Mouse (Mus musculus): ENCODE results near the gene Prkaca. TPM values are rescaled to one million over a fixed set of nuclear protein-coding genes. Genes with fewer than 3 reads are reported as not detected.

Gene Prkaca
- polyA plus RNA-seq, 1 experiment = 56.2 TPM

DNA sequence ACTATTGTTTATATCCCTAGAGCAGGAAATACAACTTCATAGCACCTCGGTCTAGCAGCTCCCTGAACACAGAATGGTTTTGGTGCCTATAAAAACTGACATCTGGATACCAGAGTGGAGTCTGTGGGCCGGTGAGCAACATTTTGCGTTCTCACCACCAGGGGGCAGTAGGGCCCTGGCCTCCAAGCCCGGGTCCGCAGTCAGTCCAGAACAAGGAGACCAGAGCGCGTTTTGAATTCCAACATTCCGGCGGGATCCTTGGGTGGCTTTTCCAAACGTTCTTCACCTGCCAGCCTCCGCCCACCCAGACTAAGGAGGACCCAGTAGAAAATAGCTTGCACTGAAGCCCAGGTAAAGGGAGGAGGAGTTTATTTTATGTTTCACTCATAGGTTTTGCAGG is 37.1 kb downstream of the Prkaca start:
- TF ChIP-seq GATA1 (IDR thresholded peaks at IDR 0.05; ENCODE audit: low read length) = no peak

DNA sequence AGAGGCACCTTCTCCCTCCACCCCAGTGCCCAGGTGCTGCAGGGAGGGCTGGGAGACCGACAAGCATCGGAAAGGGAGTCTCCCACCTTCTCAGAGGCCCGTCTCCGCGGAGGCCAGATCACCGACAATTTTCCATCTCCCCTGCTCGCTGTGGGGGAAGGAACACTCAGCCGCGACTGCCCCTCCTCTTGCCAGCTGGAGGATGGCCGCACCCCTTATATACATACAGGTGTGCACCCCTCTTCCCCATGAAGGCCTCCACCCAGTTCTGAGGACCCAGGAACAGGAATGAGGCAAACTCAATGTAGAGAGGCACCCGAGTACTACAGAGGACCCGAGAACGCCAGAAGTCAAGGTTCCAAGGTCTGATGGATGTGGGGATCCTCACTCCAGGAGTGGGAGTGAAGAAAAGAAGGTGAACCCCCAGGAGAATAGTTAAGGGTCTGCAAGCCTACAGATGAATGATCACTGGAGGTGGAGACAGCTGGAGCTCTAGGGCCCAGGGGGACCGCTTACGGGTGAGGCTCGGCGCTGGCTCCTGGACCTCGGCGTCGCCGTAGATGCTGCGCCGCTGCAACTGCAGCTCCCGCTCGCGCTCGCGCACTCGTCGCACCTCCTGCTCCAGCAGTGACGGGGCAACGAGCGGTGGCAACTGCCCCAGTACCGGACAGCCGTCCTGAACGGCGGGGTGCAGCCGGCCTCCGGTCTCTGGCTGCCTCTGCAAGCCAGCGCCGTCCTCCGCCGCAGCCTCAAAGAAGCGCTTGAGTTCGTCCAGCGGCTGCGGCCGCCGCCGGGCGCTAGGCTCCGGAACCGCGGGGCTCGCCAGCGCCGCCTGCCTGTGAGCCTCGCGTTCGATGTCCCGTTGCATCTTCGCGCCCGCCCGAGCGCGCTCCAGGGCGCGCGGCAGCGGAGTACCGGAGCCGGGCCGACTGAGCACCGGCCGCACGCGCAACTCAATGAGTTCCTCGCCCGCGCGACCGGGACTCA is 38.1 kb downstream of the Prkaca start:
- no peak for TF ChIP-seq GATA1 (IDR thresholded peaks at IDR 0.05; ENCODE audit: low read length)

DNA sequence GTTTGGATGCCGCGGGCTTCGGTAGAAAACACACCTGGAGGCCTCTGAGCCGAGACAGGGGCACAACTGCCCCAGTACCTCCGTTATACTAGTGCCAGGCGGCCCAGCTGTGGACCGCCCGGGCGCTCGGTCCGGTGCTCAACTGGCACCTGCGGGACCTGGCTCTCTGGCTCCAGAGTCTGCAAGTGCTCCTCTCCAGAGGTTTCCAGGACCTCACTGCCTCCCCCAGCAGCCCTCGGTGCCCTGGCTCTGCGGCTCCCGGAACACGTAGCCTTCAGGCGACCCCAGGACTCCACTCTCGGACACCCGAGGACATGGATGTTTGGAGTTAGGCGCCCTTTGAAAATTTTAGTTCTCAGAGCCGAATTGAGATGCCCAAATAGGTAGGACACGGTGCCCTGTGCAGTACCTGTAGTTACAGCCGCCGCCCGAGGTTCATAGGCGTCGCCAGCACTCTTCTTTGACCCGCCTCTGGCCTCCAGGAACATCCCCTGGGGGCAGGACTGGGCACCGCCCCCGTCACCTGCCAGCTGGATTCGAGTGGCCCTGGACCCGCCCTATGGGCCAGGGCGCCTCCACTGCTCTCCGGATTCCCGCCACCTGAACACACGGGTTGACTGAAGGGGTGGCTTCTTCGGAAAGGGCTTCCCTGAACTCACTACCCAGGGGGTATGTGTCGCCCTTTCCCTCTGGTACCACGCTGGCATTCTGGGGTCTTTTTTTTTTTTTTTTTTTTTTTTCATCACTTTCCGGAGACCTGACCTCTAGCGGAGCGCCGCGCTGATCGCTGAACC is 39.1 kb downstream of the Prkaca start, which contains the start of gene 2210011C24Rik:
TSS of gene 2210011C24Rik (minus strand) at position 467 of the 794 bp plus-strand sequence.
- TF ChIP-seq GATA1 (IDR thresholded peaks at IDR 0.05; ENCODE audit: low read length) = no peak

DNA sequence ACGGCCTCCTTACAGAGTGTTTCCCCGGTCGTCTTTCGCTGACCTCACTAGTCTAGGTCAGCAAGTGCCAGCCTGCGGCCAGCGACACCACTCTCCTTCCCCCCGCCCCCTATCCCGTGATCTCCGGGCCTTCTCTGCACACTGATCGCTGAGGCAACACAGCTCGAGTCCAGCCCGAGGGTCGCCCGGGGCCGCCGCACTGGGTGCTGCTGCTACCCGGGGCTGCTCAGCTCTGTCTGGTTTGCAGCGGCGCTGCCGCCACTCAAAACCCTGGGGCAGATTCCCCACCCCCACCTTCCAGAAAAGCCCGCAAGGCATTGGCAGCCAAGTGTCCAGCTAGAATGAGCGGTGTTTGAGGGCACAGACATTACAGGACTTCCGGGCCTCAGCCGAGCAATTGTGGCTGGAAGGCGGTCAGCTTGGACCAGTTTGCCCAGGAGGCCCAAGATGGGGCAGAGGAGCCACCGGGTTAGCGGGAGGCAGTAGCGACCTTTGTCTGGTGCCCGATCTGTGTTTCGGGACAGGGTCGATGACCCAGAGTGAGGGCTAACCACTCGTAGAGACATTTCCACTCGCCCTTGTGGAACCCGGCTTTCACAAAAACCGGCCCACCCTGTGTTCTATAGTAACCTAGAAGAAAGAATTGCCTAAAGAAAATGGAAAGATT is 39.8 kb downstream of the Prkaca start:
- TF ChIP-seq GATA1 (IDR thresholded peaks at IDR 0.05; ENCODE audit: low read length) = no peak

DNA sequence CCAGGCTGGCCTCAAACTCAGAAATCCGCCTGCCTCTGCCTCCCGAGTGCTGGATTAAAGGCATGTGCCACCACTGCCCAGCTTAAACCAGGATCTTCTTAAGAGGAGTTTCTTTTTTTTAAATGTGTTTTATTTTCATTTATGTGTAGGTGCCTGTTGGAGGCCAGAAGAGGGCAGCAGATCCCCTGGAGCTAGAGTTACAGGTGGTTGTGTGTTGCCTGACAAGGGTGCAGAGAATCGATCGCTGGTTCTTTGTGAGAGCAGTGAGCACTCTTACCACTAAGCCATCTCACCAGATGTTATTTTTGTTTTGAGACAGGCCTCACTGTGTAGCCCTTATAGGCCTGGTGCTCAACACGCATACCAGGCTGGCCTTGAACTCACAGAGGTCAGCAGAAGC is 43.0 kb downstream of the Prkaca start:
- no peak for TF ChIP-seq GATA1 (IDR thresholded peaks at IDR 0.05; ENCODE audit: low read length)

- no peak for TF ChIP-seq GATA1 (IDR thresholded peaks at IDR 0.05; ENCODE audit: low read length)
Measured at GRCm38 (mm10) chr8:84019738-84020137, 46.9 kb downstream of the Prkaca start.

- no peak for TF ChIP-seq GATA1 (IDR thresholded peaks at IDR 0.05; ENCODE audit: low read length)
Measured at GRCm38 (mm10) chr8:84021096-84021495, 48.3 kb downstream of the Prkaca start, which contains the start of gene Palm3. Palm3 (plus strand) TSS chr8:84021471.

DNA sequence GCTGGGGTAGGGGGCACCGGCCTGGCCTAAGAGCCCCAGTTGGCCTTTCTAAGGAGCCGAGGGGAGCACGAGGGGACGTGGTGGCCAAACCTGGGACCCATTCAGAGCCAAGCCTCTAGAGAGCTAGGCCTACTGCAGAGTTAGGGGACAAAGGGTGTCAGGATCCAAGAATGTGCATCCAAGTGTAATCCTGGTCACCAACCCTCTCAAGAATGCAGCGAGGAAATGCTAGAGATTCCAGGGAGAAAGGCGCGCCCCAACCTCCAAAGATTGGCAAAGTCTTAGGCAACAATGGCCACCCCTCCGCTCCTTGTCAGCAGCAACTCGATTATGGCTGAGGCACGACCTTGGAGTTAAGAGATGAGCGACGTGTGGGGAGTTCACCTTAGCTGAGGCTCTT is 48.8 kb downstream of the Prkaca start:
- TF ChIP-seq GATA1 (IDR thresholded peaks at IDR 0.05; ENCODE audit: low read length) = no peak

DNA sequence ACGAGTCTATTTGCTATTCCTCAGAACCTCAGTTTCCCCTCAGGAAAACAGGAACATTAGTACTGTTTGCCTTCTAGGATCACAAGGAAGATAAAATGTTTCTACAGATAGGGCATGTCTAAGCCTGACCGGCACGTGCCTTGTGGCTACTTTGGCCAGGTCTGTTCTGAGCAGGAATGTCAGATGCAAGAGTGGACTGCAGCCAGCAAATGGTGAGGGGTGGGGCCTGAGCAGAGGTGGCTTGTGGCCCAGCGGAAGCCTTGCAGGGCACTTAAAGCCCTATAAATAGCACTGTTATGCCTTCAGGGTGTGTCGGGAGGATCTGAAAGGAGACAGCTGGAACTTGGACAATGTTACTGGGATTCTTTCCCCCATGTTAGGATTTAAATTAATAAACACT is 50.3 kb downstream of the Prkaca start:
- TF ChIP-seq GATA1 (IDR thresholded peaks at IDR 0.05; ENCODE audit: low read length) = no peak

DNA sequence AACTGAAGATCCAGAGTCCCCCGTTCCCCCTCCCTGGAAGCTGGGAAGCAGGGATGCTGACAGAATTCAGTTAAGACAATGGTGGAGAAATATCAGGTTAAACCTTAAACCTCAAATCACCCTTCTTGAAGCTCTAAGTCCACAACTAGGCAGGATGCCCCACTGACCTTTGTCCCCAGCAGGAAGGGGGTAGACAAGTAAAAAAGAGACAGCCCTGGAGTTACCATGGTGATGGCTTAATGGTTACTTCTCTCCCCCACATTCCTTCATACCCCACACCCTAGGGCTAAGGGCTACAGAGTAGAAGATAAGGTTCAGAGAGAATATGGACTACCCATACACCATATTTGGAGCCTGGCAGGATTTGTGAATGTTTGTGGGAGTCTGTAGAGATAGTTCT is 50.8 kb downstream of the Prkaca start:
- TF ChIP-seq GATA1 (IDR thresholded peaks at IDR 0.05; ENCODE audit: low read length) = no peak

GRCm38 (mm10) chr8:84024171-84024570 is 51.4 kb downstream of the Prkaca start:
- no peak for TF ChIP-seq GATA1 (IDR thresholded peaks at IDR 0.05; ENCODE audit: low read length)

DNA sequence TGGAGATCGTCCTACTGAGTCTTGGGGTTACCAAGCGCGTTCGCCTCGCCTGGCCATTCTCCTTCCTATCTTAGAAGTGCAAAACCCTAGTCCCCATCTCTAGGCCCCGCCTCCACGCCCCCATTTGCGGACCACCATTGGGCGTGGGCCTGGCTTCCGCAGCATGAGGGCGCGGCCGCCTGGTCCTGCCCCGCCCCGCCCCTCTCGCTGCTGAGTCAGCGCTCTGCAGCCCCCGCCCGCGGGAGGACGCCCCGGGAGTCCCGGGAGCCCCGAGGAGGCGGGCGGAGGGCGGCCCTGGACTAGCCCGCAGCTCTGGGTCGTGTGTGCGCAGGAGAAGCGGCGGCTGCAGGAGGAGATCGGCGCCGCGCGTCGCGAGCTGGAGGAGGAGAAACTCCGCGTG is 53.1 kb downstream of the Prkaca start:
- TF ChIP-seq GATA1 (IDR thresholded peaks at IDR 0.05; ENCODE audit: low read length) = no peak

GRCm38 (mm10) chr8:84027449-84027848 is 54.7 kb downstream of the Prkaca start:
- TF ChIP-seq GATA1 (IDR thresholded peaks at IDR 0.05; ENCODE audit: low read length) = no peak

DNA sequence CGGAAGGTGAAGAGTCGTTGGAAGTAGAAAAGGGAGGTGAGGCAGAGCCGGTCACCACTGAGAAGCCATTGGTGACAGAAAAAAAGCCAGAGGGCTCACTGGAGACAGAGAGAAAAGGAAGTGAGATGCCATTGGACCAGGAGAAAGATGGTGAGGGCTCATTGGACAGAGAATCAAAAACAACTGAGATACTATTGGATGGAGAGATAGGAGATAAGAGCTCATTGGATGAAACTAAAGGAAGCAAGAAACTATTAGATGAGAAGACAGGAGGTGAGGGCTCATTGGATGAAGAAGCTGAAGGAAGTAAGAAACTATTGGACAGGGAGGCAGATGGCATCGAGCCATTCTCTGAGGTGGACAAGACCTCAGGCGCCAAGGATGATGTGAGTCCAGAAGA is 56.5 kb downstream of the Prkaca start:
- TF ChIP-seq GATA1 (IDR thresholded peaks at IDR 0.05; ENCODE audit: low read length) = no peak

GRCm38 (mm10) chr8:84032777-84033176 is 60.0 kb downstream of the Prkaca start:
- TF ChIP-seq GATA1 (IDR thresholded peaks at IDR 0.05; ENCODE audit: low read length) = no peak

DNA sequence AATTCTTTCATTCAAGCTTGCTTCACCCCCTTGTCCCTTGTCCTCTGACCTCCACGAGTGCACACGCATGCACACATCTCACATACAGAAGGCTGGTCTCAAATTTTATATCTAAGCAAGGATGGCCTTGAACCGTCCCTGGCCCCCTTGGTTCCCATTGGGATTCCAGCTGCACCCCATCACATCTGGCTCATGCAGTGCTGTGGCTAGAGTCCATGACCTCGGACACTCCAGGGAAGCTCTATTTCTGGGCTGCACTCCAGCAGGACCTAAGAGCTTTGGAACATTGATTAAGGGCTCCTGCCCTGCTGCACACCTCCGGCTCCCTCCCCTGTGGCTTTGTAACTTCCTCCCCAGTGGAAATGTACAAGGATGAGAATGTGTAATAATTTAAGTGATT is 65.2 kb downstream of the Prkaca start:
- no peak for TF ChIP-seq GATA1 (IDR thresholded peaks at IDR 0.05; ENCODE audit: low read length)
